Mouse (Mus musculus) neural tube, embryonic 13.5 days (tissue): ENCODE measurements around the gene Rpp14. TPM values are rescaled to one million over a fixed set of nuclear protein-coding genes. Genes with fewer than 3 reads are reported as not detected.
A peak's percentile ranks its signal among the peaks of the same experiment; 100 is the strongest.

Experiments used
- ATAC-seq: fragments of 200-750 bp; cut with Nextera tagmentation; 2 replicates; pipeline ENCODE4 v1.8.0; 2017; ENCODE audit warnings: low read depth, mild to moderate bottlenecking, moderate TSS enrichment, moderate library complexity
- H3K27ac ChIP-seq: fragments of 300-500 bp; sonication (generic); replicated peaks from 2 replicates; pipeline ENCODE4 v1.5.1; 2015; ENCODE audit warnings: moderate library complexity, mild to moderate bottlenecking, inconsistent platforms
- H3K27me3 ChIP-seq: fragments of 300-500 bp; sonication (generic); 2 replicates; pipeline ENCODE4 v1.6.1; 2015; ENCODE audit warnings: mild to moderate bottlenecking, inconsistent platforms
- H3K36me3 ChIP-seq: fragments of 300-500 bp; sonication (generic); 2 replicates; pipeline ENCODE4 v1.6.1; 2015; ENCODE audit warnings: mild to moderate bottlenecking, inconsistent platforms
- H3K4me1 ChIP-seq: fragments of 300-500 bp; sonication (generic); replicated peaks from 2 replicates; pipeline ENCODE4 v1.6.1; 2015; ENCODE audit warnings: inconsistent platforms
- H3K4me2 ChIP-seq: fragments of 300-500 bp; sonication (generic); 2 replicates; pipeline ENCODE4 v1.6.1; 2015; ENCODE audit warnings: inconsistent platforms, mild to moderate bottlenecking, moderate library complexity
- H3K4me3 ChIP-seq: fragments of 300-500 bp; sonication (generic); 2 replicates; pipeline ENCODE4 v1.5.1; 2015; ENCODE audit warnings: mild to moderate bottlenecking, inconsistent platforms
- H3K9ac ChIP-seq: fragments of 300-500 bp; sonication (generic); 2 replicates; pipeline ENCODE4 v1.6.1; 2015; ENCODE audit warnings: moderate library complexity, mild to moderate bottlenecking, inconsistent platforms
- H3K9me3 ChIP-seq: fragments of 300-500 bp; sonication (generic); 2 replicates; pipeline ENCODE4 v1.6.1; 2016; ENCODE audit warnings: inconsistent platforms
- WGBS: fragments of 180-500 bp; shearing (Covaris S2); methylation state at CpG from one replicate; pipeline ENCODE4 v1.1.7; 2015; 5-methylcytosine and 5-hydroxymethylcytosine counted together
- polyA plus RNA-seq: library from polyadenylated mRNA; unstranded; fragments of >200 nt; fragmentation: Nextera tagmentation; extraction: Ambion mirVana; gene quantifications from 2 replicates; pipeline ENCODE4 v1.2.1, GENCODE M21; 2015

Rpp14 gene
- polyA plus RNA-seq, 1 experiment from 2014 or later: 50.0 TPM

- Histone ChIP-seq H3K4me2 (no peak overlapping the region), H3K27ac (no peak overlapping the region), H3K9me3 (no peaks in the 10 kb centered on the region), H3K9ac (no peak overlapping the region), H3K36me3 (peaks cover 51% of the 10 kb centered on the region), H3K4me3 (no peak overlapping the region), H3K4me1 (no peaks in the 10 kb centered on the region), H3K27me3 (no peaks in the 10 kb centered on the region)
- WGBS: 70% methylated on average over 8 of the region's 8 CpGs
- no peak for ATAC-seq
Observed at GRCm38 (mm10) chr14:8044330-8044729, 35.8 kb upstream of the Rpp14 start.

- no peak overlapping the region for H3K4me3 ChIP-seq
- H3K9me3 ChIP-seq: no peaks in the 10 kb centered on the region
- H3K27me3 ChIP-seq: no peaks in the 10 kb centered on the region
- H3K27ac ChIP-seq: no peak overlapping the region
- H3K4me1 ChIP-seq: no peaks in the 10 kb centered on the region
- H3K4me2 ChIP-seq: no peak overlapping the region
- no peak for ATAC-seq
- WGBS: 89% methylated on average over 6 of the region's 6 CpGs
- H3K9ac ChIP-seq: no peak overlapping the region
- peaks cover 55% of the 10 kb centered on the region for H3K36me3 ChIP-seq
Observed at GRCm38 (mm10) chr14:8044786-8045185, 35.4 kb upstream of the Rpp14 start.

DNA sequence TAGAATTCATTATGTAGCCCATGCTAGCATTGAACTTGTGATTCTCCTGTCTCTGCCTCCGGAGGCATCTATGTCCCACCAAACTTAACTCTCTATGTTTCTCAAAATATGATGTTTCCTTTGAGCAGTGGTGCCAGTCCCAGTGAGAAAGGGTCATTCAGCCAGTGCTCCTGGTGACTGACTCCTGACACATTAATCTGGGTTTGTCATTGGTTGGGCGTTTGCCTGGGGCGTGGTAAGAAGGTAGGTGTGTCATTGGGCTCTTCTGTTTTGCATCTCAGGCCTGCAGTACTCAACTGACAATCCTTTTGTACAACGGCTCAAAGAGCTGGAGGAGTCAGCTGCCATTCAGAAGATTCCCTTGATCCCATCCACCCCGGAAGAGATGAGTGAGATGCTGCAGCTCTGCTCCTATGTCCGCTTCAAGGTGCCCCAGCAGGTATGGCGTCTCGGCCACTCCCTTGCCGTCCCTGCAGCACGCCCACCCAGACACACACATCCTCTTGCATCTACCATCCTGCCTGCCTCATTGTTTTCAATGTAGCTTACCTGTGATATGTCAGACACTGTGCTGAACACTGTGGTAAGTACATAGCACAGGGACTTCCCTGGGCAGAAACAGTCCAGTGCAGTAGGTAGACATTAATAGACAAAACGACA is 34.9 kb upstream of the Rpp14 start:
- Histone ChIP-seq H3K27ac (no peak overlapping the region), H3K9ac (no peak overlapping the region), H3K4me2 (no peak overlapping the region), H3K4me3 (no peak overlapping the region), H3K27me3 (no peaks in the 10 kb centered on the region), H3K4me1 (no peaks in the 10 kb centered on the region), H3K9me3 (no peaks in the 10 kb centered on the region), H3K36me3 (peaks cover 60% of the 10 kb centered on the region)
- ATAC-seq: no peak
- 89% methylated on average over 11 of the region's 11 CpGs for WGBS

- H3K4me3 ChIP-seq: no peak overlapping the region
- no peaks in the 10 kb centered on the region for H3K27me3 ChIP-seq
- no peak overlapping the region for H3K27ac ChIP-seq
- no peaks in the 10 kb centered on the region for H3K9me3 ChIP-seq
- no peaks in the 10 kb centered on the region for H3K4me1 ChIP-seq
- H3K9ac ChIP-seq: no peak overlapping the region
- no peak overlapping the region for H3K4me2 ChIP-seq
- 93% methylated on average over 6 of the region's 6 CpGs for WGBS
- peaks cover 70% of the 10 kb centered on the region for H3K36me3 ChIP-seq
- ATAC-seq: no peak
Observed at GRCm38 (mm10) chr14:8046839-8047238, 33.3 kb upstream of the Rpp14 start.

GRCm38 (mm10) chr14:8049334-8049733 is 30.8 kb upstream of the Rpp14 start:
- ATAC-seq: no peak
- Histone ChIP-seq H3K36me3 (peaks cover 72% of the 10 kb centered on the region), H3K4me3 (no peak overlapping the region), H3K4me2 (no peak overlapping the region), H3K9me3 (no peaks in the 10 kb centered on the region), H3K9ac (no peak overlapping the region), H3K4me1 (peaks cover 4% of the 10 kb centered on the region), H3K27me3 (no peaks in the 10 kb centered on the region), H3K27ac (no peak overlapping the region)
- WGBS: 90% methylated on average over 10 of the region's 10 CpGs

DNA sequence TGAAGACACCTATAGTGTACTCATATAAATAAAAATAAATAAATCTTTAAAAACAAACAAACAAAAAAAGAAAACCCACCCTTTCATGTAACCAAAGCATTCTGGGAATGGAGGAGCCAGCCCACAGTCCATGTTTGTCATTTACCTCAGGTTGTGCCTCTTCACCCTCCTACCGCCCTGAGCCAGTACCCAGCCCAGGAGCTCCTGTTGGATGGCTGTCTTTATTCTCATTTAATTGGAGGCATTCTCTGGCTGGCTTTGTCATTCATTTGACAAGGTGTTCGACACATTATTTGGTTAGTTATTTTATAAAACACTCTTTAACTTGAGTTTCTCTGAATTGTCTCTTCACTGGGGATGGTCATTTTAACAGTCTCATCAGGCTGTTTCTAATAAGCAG is 28.3 kb upstream of the Rpp14 start:
- H3K4me2 ChIP-seq: no peak overlapping the region
- WGBS: 90% methylated on average over 2 of the region's 2 CpGs
- H3K36me3 ChIP-seq: peaks cover 70% of the 10 kb centered on the region
- H3K27ac ChIP-seq: no peak overlapping the region
- H3K9me3 ChIP-seq: no peaks in the 10 kb centered on the region
- H3K27me3 ChIP-seq: no peaks in the 10 kb centered on the region
- ATAC-seq: no peak
- peaks cover 5% of the 10 kb centered on the region for H3K4me1 ChIP-seq
- no peak overlapping the region for H3K4me3 ChIP-seq
- no peak overlapping the region for H3K9ac ChIP-seq

GRCm38 (mm10) chr14:8052661-8053060 is 27.5 kb upstream of the Rpp14 start:
- no peak overlapping the region for H3K4me3 ChIP-seq
- H3K4me2 ChIP-seq: no peak overlapping the region
- H3K36me3 ChIP-seq: peaks cover 62% of the 10 kb centered on the region
- no peak for ATAC-seq
- no peaks in the 10 kb centered on the region for H3K27me3 ChIP-seq
- H3K27ac ChIP-seq: no peak overlapping the region
- no peaks in the 10 kb centered on the region for H3K9me3 ChIP-seq
- no peak overlapping the region for H3K9ac ChIP-seq
- WGBS: 98% methylated on average over 7 of the region's 7 CpGs
- H3K4me1 ChIP-seq: peaks cover 5% of the 10 kb centered on the region

DNA sequence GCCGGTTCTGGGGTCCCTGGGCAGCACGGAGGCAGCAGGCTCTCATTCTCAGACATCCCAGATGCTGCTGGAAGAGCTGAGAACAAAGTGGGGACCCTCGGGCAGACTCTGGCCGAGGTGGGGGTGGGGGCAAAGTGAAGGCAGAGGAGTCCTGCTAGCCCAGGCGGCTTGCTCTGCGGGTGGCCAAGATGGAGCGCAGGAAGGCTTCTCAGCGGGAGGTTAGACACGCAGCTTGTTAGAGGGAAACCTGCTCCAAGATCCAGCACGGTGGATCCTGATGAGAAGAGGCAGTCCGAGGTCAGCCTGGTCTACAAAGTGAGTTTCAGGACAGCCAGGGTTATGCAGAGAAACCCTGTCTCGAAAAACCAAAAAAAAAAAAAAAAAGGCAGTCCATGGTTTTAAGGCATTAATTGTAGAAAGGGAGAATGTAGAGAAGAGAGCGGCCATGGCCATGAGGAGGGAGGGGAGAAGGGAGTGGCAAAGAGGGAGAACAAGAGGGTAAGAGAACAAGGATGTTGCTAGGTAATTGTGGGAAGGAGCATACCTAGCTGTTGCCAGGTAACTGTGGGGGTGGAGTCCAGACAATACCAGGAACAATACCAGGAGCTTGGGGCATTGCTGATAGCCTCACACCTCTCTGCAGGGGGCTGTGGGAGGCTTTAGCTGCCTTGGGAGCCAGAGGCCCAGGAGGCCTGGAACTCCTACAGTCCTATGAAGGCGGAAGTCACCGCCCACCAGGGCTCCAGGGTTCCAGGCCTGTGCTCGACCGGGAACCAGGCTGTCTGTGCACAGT is 25.7 kb upstream of the Rpp14 start:
- H3K4me3 ChIP-seq: no peak overlapping the region
- H3K36me3 ChIP-seq: peaks cover 46% of the 10 kb centered on the region
- H3K4me2 ChIP-seq: no peak overlapping the region
- WGBS: 25% methylated on average over 17 of the region's 17 CpGs
- H3K9me3 ChIP-seq: no peaks in the 10 kb centered on the region
- H3K4me1 ChIP-seq: peaks cover 5% of the 10 kb centered on the region
- no peak overlapping the region for H3K9ac ChIP-seq
- H3K27ac ChIP-seq: no peak overlapping the region
- ATAC-seq: no peak
- H3K27me3 ChIP-seq: no peaks in the 10 kb centered on the region

GRCm38 (mm10) chr14:8056076-8056475 is 24.1 kb upstream of the Rpp14 start:
- no peak overlapping the region for H3K4me3 ChIP-seq
- no peak overlapping the region for H3K27ac ChIP-seq
- no peak for ATAC-seq
- H3K9me3 ChIP-seq: no peaks in the 10 kb centered on the region
- H3K4me1 ChIP-seq: peaks cover 5% of the 10 kb centered on the region
- no peak overlapping the region for H3K4me2 ChIP-seq
- 92% methylated on average over 5 of the region's 5 CpGs for WGBS
- no peak overlapping the region for H3K9ac ChIP-seq
- H3K36me3 ChIP-seq: peaks cover 32% of the 10 kb centered on the region
- no peaks in the 10 kb centered on the region for H3K27me3 ChIP-seq

GRCm38 (mm10) chr14:8059938-8060337 is 20.2 kb upstream of the Rpp14 start:
- Histone ChIP-seq H3K4me3 (no peak overlapping the region), H3K36me3 (peaks cover 15% of the 10 kb centered on the region), H3K4me1 (peaks cover 14% of the 10 kb centered on the region), H3K9ac (no peak overlapping the region), H3K27me3 (no peaks in the 10 kb centered on the region), H3K27ac (no peak overlapping the region), H3K4me2 (no peak overlapping the region), H3K9me3 (no peaks in the 10 kb centered on the region)
- WGBS: 91% methylated on average over 7 of the region's 7 CpGs
- no peak for ATAC-seq

GRCm38 (mm10) chr14:8062076-8062475 is 18.1 kb upstream of the Rpp14 start:
- no peak for ATAC-seq
- no peaks in the 10 kb centered on the region for H3K27me3 ChIP-seq
- H3K4me3 ChIP-seq: no peak overlapping the region
- H3K9ac ChIP-seq: no peak overlapping the region
- H3K9me3 ChIP-seq: no peaks in the 10 kb centered on the region
- no peaks in the 10 kb centered on the region; the same call in 1 of the 2 replicates for H3K36me3 ChIP-seq
- H3K4me1 ChIP-seq: peaks cover 14% of the 10 kb centered on the region
- WGBS: 40% methylated on average over 3 of the region's 3 CpGs
- H3K4me2 ChIP-seq: no peak overlapping the region
- H3K27ac ChIP-seq: no peak overlapping the region

GRCm38 (mm10) chr14:8062537-8063301 is 17.4 kb upstream of the Rpp14 start:
- no peaks in the 10 kb centered on the region for H3K36me3 ChIP-seq
- H3K9me3 ChIP-seq: no peaks in the 10 kb centered on the region
- no peaks in the 10 kb centered on the region for H3K27me3 ChIP-seq
- H3K9ac ChIP-seq: no peak overlapping the region
- ATAC-seq: no peak
- H3K4me2 ChIP-seq: no peak overlapping the region
- peak overlapping the region; percentile 52 for H3K27ac ChIP-seq
- 35% methylated on average over 3 of the region's 3 CpGs for WGBS
- H3K4me3 ChIP-seq: no peak overlapping the region
- H3K4me1 ChIP-seq: peaks cover 14% of the 10 kb centered on the region
